Mouse (Mus musculus) neural tube, embryonic 13.5 days (tissue): ENCODE results near the gene Pou2f2. TPM values are rescaled to one million over a fixed set of nuclear protein-coding genes. Genes with fewer than 3 reads are reported as not detected.

Experiments used
- ATAC-seq: fragments of 200-750 bp; cut with Nextera tagmentation; 2 replicates; pipeline ENCODE4 v1.8.0; 2017; ENCODE audit warnings: low read depth, mild to moderate bottlenecking, moderate TSS enrichment, moderate library complexity
- H3K27ac ChIP-seq: fragments of 300-500 bp; sonication (generic); replicated peaks from 2 replicates; pipeline ENCODE4 v1.5.1; 2015; ENCODE audit warnings: moderate library complexity, mild to moderate bottlenecking, inconsistent platforms
- H3K27me3 ChIP-seq: fragments of 300-500 bp; sonication (generic); 2 replicates; pipeline ENCODE4 v1.6.1; 2015; ENCODE audit warnings: mild to moderate bottlenecking, inconsistent platforms
- H3K36me3 ChIP-seq: fragments of 300-500 bp; sonication (generic); 2 replicates; pipeline ENCODE4 v1.6.1; 2015; ENCODE audit warnings: mild to moderate bottlenecking, inconsistent platforms
- H3K4me1 ChIP-seq: fragments of 300-500 bp; sonication (generic); replicated peaks from 2 replicates; pipeline ENCODE4 v1.6.1; 2015; ENCODE audit warnings: inconsistent platforms
- H3K4me2 ChIP-seq: fragments of 300-500 bp; sonication (generic); 2 replicates; pipeline ENCODE4 v1.6.1; 2015; ENCODE audit warnings: inconsistent platforms, mild to moderate bottlenecking, moderate library complexity
- H3K4me3 ChIP-seq: fragments of 300-500 bp; sonication (generic); 2 replicates; pipeline ENCODE4 v1.5.1; 2015; ENCODE audit warnings: mild to moderate bottlenecking, inconsistent platforms
- H3K9ac ChIP-seq: fragments of 300-500 bp; sonication (generic); 2 replicates; pipeline ENCODE4 v1.6.1; 2015; ENCODE audit warnings: moderate library complexity, mild to moderate bottlenecking, inconsistent platforms
- H3K9me3 ChIP-seq: fragments of 300-500 bp; sonication (generic); 2 replicates; pipeline ENCODE4 v1.6.1; 2016; ENCODE audit warnings: inconsistent platforms
- WGBS: fragments of 180-500 bp; shearing (Covaris S2); methylation state at CpG from one replicate; pipeline ENCODE4 v1.1.7; 2015; 5-methylcytosine and 5-hydroxymethylcytosine counted together
- polyA plus RNA-seq: library from polyadenylated mRNA; unstranded; fragments of >200 nt; fragmentation: Nextera tagmentation; extraction: Ambion mirVana; gene quantifications from 2 replicates; pipeline ENCODE4 v1.2.1, GENCODE M21; 2015

Gene Pou2f2
- polyA plus RNA-seq, 1 experiment from 2014 or later: 28.0 TPM

- Histone ChIP-seq H3K27ac (no peak overlapping the region), H3K36me3 (no peaks in the 10 kb centered on the region), H3K27me3 (peaks cover 10% of the 10 kb centered on the region), H3K9ac (no peak overlapping the region), H3K4me1 (no peaks in the 10 kb centered on the region), H3K4me3 (no peak overlapping the region), H3K4me2 (no peak overlapping the region), H3K9me3 (no peaks in the 10 kb centered on the region)
- peak; percentile 86 for ATAC-seq
- WGBS: 22% methylated on average over 21 of the region's 21 CpGs
Observed at GRCm38 (mm10) chr7:25187662-25188650, 8.4 kb upstream of the Pou2f2 start.

GRCm38 (mm10) chr7:25184091-25184490 lies 4.6 kb upstream of the Pou2f2 start:
- Histone ChIP-seq H3K4me1 (peaks cover 23% of the 10 kb centered on the region), H3K4me2 (no peak overlapping the region), H3K36me3 (no peaks in the 10 kb centered on the region), H3K9ac (no peak overlapping the region), H3K9me3 (no peaks in the 10 kb centered on the region), H3K4me3 (no peak overlapping the region), H3K27me3 (peaks cover 36% of the 10 kb centered on the region), H3K27ac (no peak overlapping the region)
- ATAC-seq: no peak
- 79% methylated on average over 6 of the region's 6 CpGs for WGBS

GRCm38 (mm10) chr7:25181814-25182213 lies 2.3 kb upstream of the Pou2f2 start:
- peaks cover 46% of the 10 kb centered on the region for H3K27me3 ChIP-seq
- 3% methylated on average over 21 of the region's 21 CpGs for WGBS
- H3K36me3 ChIP-seq: no peaks in the 10 kb centered on the region
- H3K4me1 ChIP-seq: peaks cover 41% of the 10 kb centered on the region
- H3K4me3 ChIP-seq: peak overlapping the region; percentile 26
- H3K9me3 ChIP-seq: no peaks in the 10 kb centered on the region
- peak overlapping the region; percentile 76 for H3K4me2 ChIP-seq
- peak overlapping the region; percentile 54 for H3K9ac ChIP-seq
- H3K27ac ChIP-seq: no peak overlapping the region
- no peak for ATAC-seq

- Histone ChIP-seq H3K4me2 (peak overlapping the region; percentile 76), H3K27me3 (peaks cover 46% of the 10 kb centered on the region), H3K4me1 (peaks cover 45% of the 10 kb centered on the region), H3K9me3 (no peaks in the 10 kb centered on the region), H3K27ac (no peak overlapping the region), H3K4me3 (peak overlapping the region; percentile 26), H3K36me3 (no peaks in the 10 kb centered on the region), H3K9ac (peak overlapping the region; percentile 54)
- WGBS: 2% methylated on average over 15 of the region's 15 CpGs
- ATAC-seq: no peak
Observed at GRCm38 (mm10) chr7:25181331-25181790, 1.8 kb upstream of the Pou2f2 start.

- H3K4me1 ChIP-seq: peaks cover 54% of the 10 kb centered on the region
- no peak for ATAC-seq
- H3K4me2 ChIP-seq: peak overlapping the region; percentile 76
- no peaks in the 10 kb centered on the region for H3K36me3 ChIP-seq
- H3K27ac ChIP-seq: peak overlapping the region; percentile 99
- no peaks in the 10 kb centered on the region for H3K9me3 ChIP-seq
- H3K4me3 ChIP-seq: peak overlapping the region; percentile 70
- H3K9ac ChIP-seq: peak overlapping the region; percentile 99
- WGBS: 1% methylated on average over 6 of the region's 6 CpGs
- H3K27me3 ChIP-seq: peaks cover 46% of the 10 kb centered on the region
Observed at GRCm38 (mm10) chr7:25180512-25180911, 986 bp upstream of the Pou2f2 start.

GRCm38 (mm10) chr7:25178787-25179605 lies 530 bp downstream of the Pou2f2 start:
- H3K4me1 ChIP-seq: peaks cover 69% of the 10 kb centered on the region
- peak overlapping the region; percentile 76 for H3K4me2 ChIP-seq
- peak overlapping the region; percentile 99 for H3K9ac ChIP-seq
- peak overlapping the region; percentile 70 for H3K4me3 ChIP-seq
- no peaks in the 10 kb centered on the region for H3K9me3 ChIP-seq
- H3K36me3 ChIP-seq: no peaks in the 10 kb centered on the region
- peak; percentile 76 for ATAC-seq
- peak overlapping the region; percentile 99 for H3K27ac ChIP-seq
- peaks cover 46% of the 10 kb centered on the region for H3K27me3 ChIP-seq
- under 1% methylated on average over 52 of the region's 56 CpGs for WGBS

- H3K27ac ChIP-seq: peak overlapping the region; percentile 99
- H3K36me3 ChIP-seq: no peaks in the 10 kb centered on the region
- H3K4me2 ChIP-seq: peak overlapping the region; percentile 76
- H3K9ac ChIP-seq: peak overlapping the region; percentile 99
- H3K4me1 ChIP-seq: peaks cover 76% of the 10 kb centered on the region
- peaks cover 40% of the 10 kb centered on the region for H3K27me3 ChIP-seq
- no peaks in the 10 kb centered on the region for H3K9me3 ChIP-seq
- H3K4me3 ChIP-seq: peak overlapping the region; percentile 70
- ATAC-seq: no peak
- under 1% methylated on average over 17 of the region's 17 CpGs for WGBS
Observed at GRCm38 (mm10) chr7:25178317-25178716, 1.2 kb downstream of the Pou2f2 start.

GRCm38 (mm10) chr7:25174343-25174742 lies 5.2 kb downstream of the Pou2f2 start:
- H3K27ac ChIP-seq: peak overlapping the region; percentile 99
- H3K9me3 ChIP-seq: no peaks in the 10 kb centered on the region

GRCm38 (mm10) chr7:25172669-25173068 lies 6.9 kb downstream of the Pou2f2 start:
- peaks cover 60% of the 10 kb centered on the region for H3K4me1 ChIP-seq

More at GRCm38 (mm10) chr7:25174343-25174742, 5.2 kb downstream of the Pou2f2 start:
- Histone ChIP-seq H3K27me3 (peaks cover 9% of the 10 kb centered on the region; the same call in 1 of the 2 replicates), H3K4me3 (no peak overlapping the region), H3K4me1 (peaks cover 70% of the 10 kb centered on the region), H3K4me2 (peak overlapping the region; percentile 34; the same call in 1 of the 2 replicates), H3K9ac (peak overlapping the region; percentile 60; the same call in 1 of the 2 replicates), H3K36me3 (no peaks in the 10 kb centered on the region)
- ATAC-seq: no peak
- 43% methylated on average over 11 of the region's 11 CpGs for WGBS

GRCm38 (mm10) chr7:25170583-25170982 lies 8.9 kb downstream of the Pou2f2 start:
- Histone ChIP-seq H3K9me3 (no peaks in the 10 kb centered on the region), H3K4me1 (peaks cover 40% of the 10 kb centered on the region), H3K4me2 (no peak overlapping the region), H3K27me3 (no peaks in the 10 kb centered on the region), H3K9ac (no peak overlapping the region), H3K4me3 (no peak overlapping the region), H3K27ac (no peak overlapping the region), H3K36me3 (no peaks in the 10 kb centered on the region)
- ATAC-seq: no peak
- WGBS: 46% methylated on average over 3 of the region's 3 CpGs

More at GRCm38 (mm10) chr7:25172669-25173068, 6.9 kb downstream of the Pou2f2 start:
- H3K36me3 ChIP-seq: no peaks in the 10 kb centered on the region
- H3K9me3 ChIP-seq: no peaks in the 10 kb centered on the region
- no peak for ATAC-seq
- H3K4me3 ChIP-seq: no peak overlapping the region
- H3K4me2 ChIP-seq: peak overlapping the region; percentile 34
- H3K9ac ChIP-seq: 0 out of 2 replicates have a peak overlapping the region, but pooled peaks have one; percentile 60
- H3K27me3 ChIP-seq: peaks cover 8% of the 10 kb centered on the region; the same call in 1 of the 2 replicates
- WGBS: 28% methylated on average over 5 of the region's 5 CpGs
- peak overlapping the region; percentile 99 for H3K27ac ChIP-seq

GRCm38 (mm10) chr7:25166106-25166505 lies 13.4 kb downstream of the Pou2f2 start:
- no peak overlapping the region for H3K27ac ChIP-seq
- H3K4me2 ChIP-seq: no peak overlapping the region
- H3K27me3 ChIP-seq: no peaks in the 10 kb centered on the region
- peaks cover 11% of the 10 kb centered on the region; the same call in 1 of the 2 replicates for H3K4me1 ChIP-seq
- H3K4me3 ChIP-seq: no peak overlapping the region
- WGBS: 87% methylated on average over 5 of the region's 5 CpGs
- ATAC-seq: no peak
- H3K9ac ChIP-seq: no peak overlapping the region
- H3K36me3 ChIP-seq: no peaks in the 10 kb centered on the region
- H3K9me3 ChIP-seq: no peaks in the 10 kb centered on the region
